Mouse (Mus musculus) megakaryocyte, embryonic 14.5 days (primary cell): Measurements from ENCODE around the gene Mfn1.

Source experiments
- FLI1 ChIP-seq: IDR thresholded peaks from 2 replicates; pipeline ENCODE4 v1.6.1; 2012; ENCODE audit warnings: low read length, inconsistent platforms, mixed read lengths
- GATA1 ChIP-seq: IDR thresholded peaks from 3 replicates; pipeline ENCODE4 v1.6.1; 2012; ENCODE audit warnings: mixed read lengths, low read length, inconsistent platforms, borderline replicate concordance

GRCm38 (mm10) chr3:32621658-32622057 lies 92.4 kb downstream of the Mfn1 start:
- TF ChIP-seq FLI1 (no peak), GATA1 (no peak)
